Mouse (Mus musculus) CH12.LX (cell line): ENCODE data around the gene Cuedc1.

ENCODE experiments used
- CTCF ChIP-seq, 2 experiments: IDR thresholded peaks in 1 of 2; conservative IDR thresholded peaks in 1 of 2; 2 replicates each; pipeline ENCODE4 v1.5.1; 2011 to 2012; ENCODE audit warnings: low read depth in 2 of 2, low read length in 2 of 2, improper control_type of control experiment in 1 of 2, inconsistent platforms in 1 of 2, mild to moderate bottlenecking in 1 of 2, moderate library complexity in 1 of 2
- EP300 ChIP-seq: IDR thresholded peaks from 2 replicates; pipeline ENCODE4 v1.6.1; 2011; ENCODE audit warnings: low read length, improper control_type of control experiment
- IRF4 ChIP-seq: IDR thresholded peaks from 2 replicates; pipeline ENCODE4 v1.6.1; 2014; ENCODE audit warnings: low read depth, mild to moderate bottlenecking, inconsistent platforms, low read length, improper control_type of control experiment
- MAX ChIP-seq: IDR thresholded peaks from 2 replicates; pipeline ENCODE4 v1.6.1; 2011; ENCODE audit warnings: low read length, improper control_type of control experiment
- MAZ ChIP-seq: IDR thresholded peaks from 2 replicates; pipeline ENCODE4 v1.6.1; 2012; ENCODE audit warnings: low read depth, mild to moderate bottlenecking, inconsistent platforms, low read length, improper control_type of control experiment, moderate library complexity
- MEF2A ChIP-seq: IDR thresholded peaks from 2 replicates; pipeline ENCODE4 v1.6.1; 2014; ENCODE audit warnings: low read depth, mild to moderate bottlenecking, inconsistent platforms, low read length, improper control_type of control experiment, borderline replicate concordance
- MXI1 ChIP-seq: IDR thresholded peaks from 2 replicates; pipeline ENCODE4 v1.6.1; 2011; ENCODE audit warnings: mild to moderate bottlenecking, low read depth, low read length, improper control_type of control experiment
- NELFE ChIP-seq: IDR thresholded peaks from 2 replicates; pipeline ENCODE4 v1.6.1; 2011; ENCODE audit warnings: low read depth, low read length, improper control_type of control experiment
- POLR2A ChIP-seq: IDR thresholded peaks from 2 replicates; pipeline ENCODE4 v1.6.1; 2011; ENCODE audit warnings: low read depth, mild to moderate bottlenecking, improper control_type of control experiment, low read length
- POLR2AphosphoS2 ChIP-seq: IDR thresholded peaks from 2 replicates; pipeline ENCODE4 v1.6.1; 2011; ENCODE audit warnings: low read depth, low read length, improper control_type of control experiment
- RAD21 ChIP-seq: IDR thresholded peaks from 2 replicates; pipeline ENCODE4 v1.6.1; 2011; ENCODE audit warnings: low read depth, mild to moderate bottlenecking, low read length, improper control_type of control experiment, moderate library complexity
- USF1 ChIP-seq: IDR thresholded peaks from 2 replicates; pipeline ENCODE4 v1.6.1; 2014; ENCODE audit warnings: low read depth, mild to moderate bottlenecking, inconsistent platforms, low read length, improper control_type of control experiment
- ZMIZ1 ChIP-seq: IDR thresholded peaks from 2 replicates; pipeline ENCODE4 v1.6.1; 2012; ENCODE audit warnings: low read depth, mild to moderate bottlenecking, inconsistent platforms, low read length, improper control_type of control experiment
- ZNF384 ChIP-seq: IDR thresholded peaks from 2 replicates; pipeline ENCODE4 v1.6.1; 2012; ENCODE audit warnings: low read depth, low read length, improper control_type of control experiment, inconsistent platforms

DNA sequence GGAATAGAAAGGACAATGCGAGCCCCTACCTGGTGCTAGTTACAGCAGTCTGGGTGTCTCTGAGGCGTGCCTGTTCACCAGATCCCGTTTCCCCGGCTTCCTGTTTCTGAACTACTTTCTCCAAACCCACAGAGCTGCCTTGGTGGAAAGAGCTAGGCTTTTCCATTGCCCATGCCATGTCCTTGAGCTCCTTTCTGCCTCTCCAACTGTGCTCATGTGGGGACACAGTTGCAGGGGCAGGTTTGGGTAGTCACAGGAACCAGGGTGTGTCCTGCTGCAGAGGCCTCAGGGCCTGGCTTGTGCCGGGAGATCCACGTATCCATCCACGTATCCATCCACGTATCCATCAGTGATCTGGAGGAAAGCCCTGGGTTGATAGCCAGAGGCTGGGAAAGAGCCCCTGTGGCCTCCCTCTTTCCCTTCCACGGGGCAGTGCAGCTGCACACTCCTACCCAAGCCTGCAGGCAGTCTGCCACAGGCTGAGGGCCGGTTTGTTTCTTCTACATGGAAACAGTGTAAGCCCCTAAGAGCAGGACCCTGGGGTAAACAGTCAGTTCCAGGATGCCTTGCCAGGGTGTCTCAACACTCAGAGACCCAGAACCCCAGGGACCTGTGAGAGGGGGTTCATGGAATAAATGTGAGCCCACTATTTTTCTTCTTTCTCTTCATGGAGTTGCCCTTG, 68.0 kb downstream of the Cuedc1 start:
- TF ChIP-seq NELFE (no peak), EP300 (no peak), MEF2A (no peak), USF1 (no peak), POLR2AphosphoS2 (no peak), CTCF (conservative IDR thresholded peaks at IDR 0.05 in 1 of 2, IDR thresholded peaks at IDR 0.05 in 1 of 2; ENCODE audit: low read depth in 2 of 2, low read length in 2 of 2) (no peak), IRF4 (no peak), MAZ (no peak), MXI1 (no peak), RAD21 (no peak), MAX (no peak), ZNF384 (no peak), POLR2A (no peak), ZMIZ1 (no peak)
